ENCODE assay signal across 11 mouse cellular contexts in the genomic region with DNA sequence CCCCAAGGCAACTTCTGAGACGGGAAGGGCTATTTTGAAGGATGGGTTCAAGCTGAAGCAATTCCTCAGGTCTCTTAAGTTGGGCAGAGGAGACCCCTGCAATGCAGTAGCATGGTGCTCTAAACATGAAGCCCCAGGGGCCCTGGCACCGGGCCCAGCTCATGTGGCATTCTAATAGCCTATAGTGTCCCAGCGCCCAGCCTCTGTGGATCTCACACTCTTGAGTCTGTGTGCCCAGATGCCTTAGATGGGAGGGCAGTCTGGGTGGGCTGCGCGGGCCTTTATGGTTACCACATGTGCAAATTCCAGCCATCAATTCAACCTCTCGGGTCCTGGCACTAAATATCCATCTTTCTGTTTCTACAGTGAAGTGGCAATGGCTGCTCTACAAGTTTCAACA. TPM values are rescaled to one million over a fixed set of nuclear protein-coding genes. Genes with fewer than 3 reads are reported as not detected.
DNase-seq lines count a peak whose midpoint lies in the region; ATAC-seq and TF ChIP-seq lines count a peak whose summit lies in the region.
"Had no signal": no experiment of that assay in that cellular context is flagged by ENCODE, and none has a peak within 500 bp of the region (broad histone marks: within the 10 kb centered on the region; RNA-seq: fewer than 3 reads in every experiment).

No protein-coding gene starts in this region.

- peak; percentile 58 for DNase-seq in embryo, embryonic 10.5 days (ENCODE audit: low spot score)
- no peak for DNase-seq in embryo, embryonic 10 days (ENCODE audit: low spot score)
- DNase-seq in lung, postnatal 0 days (ENCODE audit: low spot score): no peak
- peak; percentile 59 for DNase-seq in forebrain, embryonic 14.5 days (ENCODE audit: low spot score)
- DNase-seq in mesoderm, embryonic 11.5 days (ENCODE audit: low read depth, low spot score): peak; percentile 60
- no peak for DNase-seq in B cell, adult 2 months
- no peak for DNase-seq in cerebellum, adult 8-10 months
- DNase-seq: cerebellum, adult 18-20 months; gastrocnemius, postnatal 14 days; liver, postnatal 0 days had no signal

- TF ChIP-seq EP300 in lung, postnatal 0 days (IDR thresholded peaks at IDR 0.05): no peak

- peak overlapping the region; percentile 34; the same call in 1 of the 2 replicates for H3K27ac ChIP-seq in lung, embryonic 15.5 days
- H3K27ac ChIP-seq in lung, postnatal 0 days (ENCODE audit: low read length): no peak overlapping the region
- no peak overlapping the region for H3K27ac ChIP-seq in forebrain, embryonic 14.5 days (ENCODE audit: low read depth, low read length)

- peaks cover 62% of the 10 kb centered on the region for H3K4me1 ChIP-seq in lung, embryonic 15.5 days
- 0 out of 2 replicates have a peak, but pooled peaks cover 2% of the 10 kb centered on the region for H3K4me1 ChIP-seq in lung, postnatal 0 days (ENCODE audit: insufficient read depth, low read depth, low read length)
- peaks cover 10% of the 10 kb centered on the region; the same call in 1 of the 2 replicates for H3K4me1 ChIP-seq in forebrain, embryonic 14.5 days (ENCODE audit: control insufficient read depth, insufficient read depth, low read length)

- 50% methylated on average over 6 of the region's 6 CpGs for WGBS in lung, embryonic 15.5 days
- 69% methylated on average over 6 of the region's 6 CpGs for WGBS in lung, postnatal 0 days
- 44% methylated on average over 6 of the region's 6 CpGs for WGBS in forebrain, embryonic 14.5 days

- H3K4me3 ChIP-seq in lung, embryonic 15.5 days: no peak overlapping the region
- H3K4me3 ChIP-seq in lung, postnatal 0 days (ENCODE audit: low read depth, low read length): no peak overlapping the region
- no peak overlapping the region for H3K4me3 ChIP-seq in forebrain, embryonic 14.5 days (ENCODE audit: low read depth, low read length)

- H3K27me3 ChIP-seq in lung, embryonic 15.5 days: no peaks in the 10 kb centered on the region
- H3K27me3 ChIP-seq in lung, postnatal 0 days (replicated peaks; ENCODE audit: insufficient read depth, low read length): no peaks in the 10 kb centered on the region
- no peaks in the 10 kb centered on the region for H3K27me3 ChIP-seq in forebrain, embryonic 14.5 days (replicated peaks; ENCODE audit: control insufficient read depth, insufficient read depth, low read length)

- peak overlapping the region; percentile 99; the same call in 1 of the 2 replicates for H3K4me2 ChIP-seq in lung, embryonic 15.5 days
- no peak overlapping the region for H3K4me2 ChIP-seq in lung, postnatal 0 days (replicated peaks; ENCODE audit: low read depth, low read length)
- peak overlapping the region; percentile 92; the same call in 1 of the 2 replicates for H3K4me2 ChIP-seq in forebrain, embryonic 14.5 days (ENCODE audit: low read length)

- no peaks in the 10 kb centered on the region for H3K36me3 ChIP-seq in lung, embryonic 15.5 days
- no peaks in the 10 kb centered on the region for H3K36me3 ChIP-seq in lung, postnatal 0 days (ENCODE audit: insufficient read depth, low read length)
- H3K36me3 ChIP-seq in forebrain, embryonic 14.5 days (ENCODE audit: control insufficient read depth, insufficient read depth, low read length): no peaks in the 10 kb centered on the region

- no peak overlapping the region for H3K9ac ChIP-seq in lung, embryonic 15.5 days
- no peak overlapping the region for H3K9ac ChIP-seq in lung, postnatal 0 days (replicated peaks; ENCODE audit: low read depth)
- no peak overlapping the region for H3K9ac ChIP-seq in forebrain, embryonic 14.5 days (ENCODE audit: low read length)

- no peaks in the 10 kb centered on the region for H3K9me3 ChIP-seq in lung, embryonic 15.5 days
- H3K9me3 ChIP-seq in lung, postnatal 0 days (ENCODE audit: low read length): no peaks in the 10 kb centered on the region
- H3K9me3 ChIP-seq in forebrain, embryonic 14.5 days (replicated peaks; ENCODE audit: control insufficient read depth, low read length): no peaks in the 10 kb centered on the region

- no peak for ATAC-seq in lung, embryonic 15.5 days (ENCODE audit: borderline replicate concordance, extremely low read depth, low FRiP score, low TSS enrichment)
- no peak for ATAC-seq in lung, postnatal 0 days
- ATAC-seq in forebrain, embryonic 14.5 days: no peak
- ATAC-seq: liver, postnatal 0 days had no signal

- TF ChIP-seq CTCF in lung, postnatal 0 days (IDR thresholded peaks at IDR 0.05): no peak

RNA-seq across cellular contexts. Expression of a gene that starts 38.9 kb away (rescaled TPM):
- 48.5 and 55.9 TPM in 2 replicates for polyA plus RNA-seq in lung, embryonic 15.5 days (2015; fragmentation: Nextera tagmentation; extraction: Ambion mirVana)
- 34.9 and 37.5 TPM in 2 replicates for polyA plus RNA-seq in lung, postnatal 0 days (2015; fragmentation: Nextera tagmentation; extraction: Ambion mirVana)
- 4.4 and 5.2 TPM in 2 replicates for polyA plus RNA-seq in forebrain, embryonic 14.5 days (2014; fragmentation: Nextera tagmentation; extraction: Ambion mirVana)

Comparison
In these comparisons a context has a peak if more than half of its experiments do, and no peak if none do; other contexts are left out.
1. DNase-seq: peak in embryo, embryonic 10.5 days (single experiment), forebrain, embryonic 14.5 days (single experiment) and mesoderm, embryonic 11.5 days (single experiment); none in embryo, embryonic 10 days (single experiment), lung, postnatal 0 days (single experiment), B cell, adult 2 months (0 of 2) and cerebellum, adult 8-10 months (single experiment).